ENCODE assay signal across 23 mouse cellular contexts in genomic region chr12:77214565-77214909, GRCm38 (mm10).
"Had no signal": no experiment of that assay in that cellular context is flagged by ENCODE, and none has a peak within 500 bp of the region (broad histone marks: within the 10 kb centered on the region; RNA-seq: fewer than 3 reads in every experiment).

No protein-coding gene starts in this region.

- H3K4me1 ChIP-seq: hindbrain, embryonic 10.5 days; hindbrain, embryonic 12.5 days; intestine, embryonic 15.5 days; limb, embryonic 15.5 days had no signal

- H3K4me3 ChIP-seq: heart, adult 2 months; heart, embryonic 13.5 days; heart, embryonic 15.5 days; hindbrain, embryonic 10.5 days; hindbrain, embryonic 12.5 days; intestine, embryonic 15.5 days; layer of hippocampus, adult 2 months; left cerebral cortex, adult 2 months; limb, embryonic 13.5 days; limb, embryonic 15.5 days; liver, embryonic 12.5 days had no signal

- H3K27me3 ChIP-seq: heart, embryonic 13.5 days; heart, embryonic 15.5 days; hindbrain, embryonic 12.5 days; limb, embryonic 13.5 days; limb, embryonic 15.5 days; liver, embryonic 12.5 days had no signal

- H3K9me3 ChIP-seq: heart, embryonic 13.5 days; heart, embryonic 15.5 days; hindbrain, embryonic 10.5 days; hindbrain, embryonic 12.5 days; intestine, embryonic 15.5 days; limb, embryonic 13.5 days; limb, embryonic 15.5 days; liver, embryonic 12.5 days had no signal

- H3K9ac ChIP-seq: heart, embryonic 13.5 days; heart, embryonic 15.5 days; hindbrain, embryonic 12.5 days; hindbrain, embryonic 14.5 days; intestine, embryonic 15.5 days; limb, embryonic 13.5 days; limb, embryonic 15.5 days; liver, embryonic 12.5 days; liver, embryonic 14.5 days had no signal

- DNase-seq: gastrocnemius, postnatal 14 days; gastrocnemius, postnatal 36 days; heart, adult 11 months; heart, adult 2 months; heart, postnatal 14 days; heart, postnatal 4 days; kidney, adult 18-20 months; kidney, postnatal 10 days; kidney, postnatal 4 days; left cerebral cortex, postnatal 4 days had no signal

- H3K36me3 ChIP-seq: heart, embryonic 13.5 days; heart, embryonic 15.5 days; hindbrain, embryonic 10.5 days; hindbrain, embryonic 12.5 days; intestine, embryonic 15.5 days; limb, embryonic 13.5 days; limb, embryonic 15.5 days; liver, embryonic 12.5 days had no signal

- H3K27ac ChIP-seq: heart, adult 2 months; heart, embryonic 13.5 days; heart, embryonic 15.5 days; hindbrain, embryonic 10.5 days; hindbrain, embryonic 12.5 days; hindbrain, embryonic 14.5 days; intestine, embryonic 15.5 days; layer of hippocampus, adult 2 months; left cerebral cortex, adult 2 months; limb, embryonic 13.5 days; limb, embryonic 15.5 days; liver, embryonic 12.5 days; liver, embryonic 14.5 days had no signal

- H3K4me2 ChIP-seq: heart, embryonic 11.5 days; heart, embryonic 13.5 days; heart, embryonic 15.5 days; hindbrain, embryonic 12.5 days; hindbrain, embryonic 14.5 days; intestine, embryonic 15.5 days; limb, embryonic 13.5 days; limb, embryonic 15.5 days; liver, embryonic 12.5 days had no signal
